ENCODE assay signal across 27 mouse cellular contexts in genomic region chr7:114161101-114161500, GRCm38 (mm10). TPM values are rescaled to one million over a fixed set of nuclear protein-coding genes. Genes with fewer than 3 reads are reported as not detected.
DNase-seq lines count a peak whose midpoint lies in the region; ATAC-seq and TF ChIP-seq lines count a peak whose summit lies in the region.
"Had no signal": no experiment of that assay in that cellular context is flagged by ENCODE, and none has a peak within 500 bp of the region (broad histone marks: within the 10 kb centered on the region; RNA-seq: fewer than 3 reads in every experiment).

No protein-coding gene starts in this region.

- no peak overlapping the region for H3K9ac ChIP-seq in forebrain, embryonic 15.5 days (replicated peaks)
- H3K9ac ChIP-seq in forebrain, postnatal 0 days = no peak overlapping the region
- H3K9ac ChIP-seq: forebrain, embryonic 13.5 days; heart, embryonic 12.5 days; hindbrain, embryonic 13.5 days; limb, embryonic 13.5 days; liver, embryonic 12.5 days had no signal

- H3K4me1 ChIP-seq in forebrain, embryonic 15.5 days = peaks cover 5% of the 10 kb centered on the region
- no peaks in the 10 kb centered on the region for H3K4me1 ChIP-seq in forebrain, postnatal 0 days (ENCODE audit: insufficient read depth)
- H3K4me1 ChIP-seq: heart, embryonic 12.5 days; hindbrain, embryonic 13.5 days; limb, embryonic 13.5 days; liver, embryonic 12.5 days had no signal

- no peak overlapping the region for H3K4me2 ChIP-seq in forebrain, embryonic 15.5 days (replicated peaks)
- no peak overlapping the region for H3K4me2 ChIP-seq in forebrain, postnatal 0 days (ENCODE audit: low read depth)
- H3K4me2 ChIP-seq: forebrain, embryonic 13.5 days; heart, embryonic 12.5 days; hindbrain, embryonic 13.5 days; limb, embryonic 13.5 days; liver, embryonic 12.5 days had no signal

- H3K36me3 ChIP-seq in forebrain, embryonic 15.5 days = no peaks in the 10 kb centered on the region
- H3K36me3 ChIP-seq in forebrain, postnatal 0 days (ENCODE audit: insufficient read depth) = no peaks in the 10 kb centered on the region
- H3K36me3 ChIP-seq: G1E; heart, embryonic 12.5 days; hindbrain, embryonic 13.5 days; limb, embryonic 13.5 days; liver, embryonic 12.5 days had no signal

- ATAC-seq in forebrain, embryonic 15.5 days (replicated peaks) = no peak
- no peak for ATAC-seq in forebrain, postnatal 0 days
- ATAC-seq: forebrain, embryonic 13.5 days; liver, embryonic 12.5 days had no signal

- TF ChIP-seq CTCF in forebrain, postnatal 0 days (IDR thresholded peaks at IDR 0.05; ENCODE audit: low read depth) = no peak

- no peaks in the 10 kb centered on the region for H3K9me3 ChIP-seq in forebrain, embryonic 15.5 days
- H3K9me3 ChIP-seq in forebrain, postnatal 0 days (ENCODE audit: low read length) = no peaks in the 10 kb centered on the region
- H3K9me3 ChIP-seq: forebrain, embryonic 13.5 days; G1E; heart, embryonic 12.5 days; hindbrain, embryonic 13.5 days; limb, embryonic 13.5 days; liver, embryonic 12.5 days had no signal

- peak; percentile 17 to 38 for DNase-seq in thymus, postnatal 10 days (ENCODE audit: low spot score in 2 of 2)
- DNase-seq in thymus, adult 18-20 months = no peak
- peak; percentile 79 for DNase-seq in induced T-regulatory cell, adult 2 months (ENCODE audit: low read depth)
- DNase-seq in natural killer cell, adult 2 months (ENCODE audit: low spot score in 2 of 2) = peak; percentile 44 to 67
- DNase-seq in right cerebral cortex, postnatal 25 days = no peak
- DNase-seq in urinary bladder, postnatal 14 days (ENCODE audit: low spot score) = no peak
- DNase-seq in forebrain, postnatal 0 days = no peak
- DNase-seq: adrenal gland, postnatal 10 days; cerebellum, adult 2 months; cerebellum, postnatal 36 days; gastrocnemius, postnatal 14 days; heart, adult 18-20 months; heart, postnatal 10 days; kidney, adult 8-10 months; kidney, postnatal 10 days; layer of hippocampus, postnatal 36 days; lung, adult 2 months; midbrain, embryonic 14.5 days had no signal

- H3K27me3 ChIP-seq in forebrain, embryonic 15.5 days = no peaks in the 10 kb centered on the region
- H3K27me3 ChIP-seq in forebrain, postnatal 0 days (ENCODE audit: insufficient read depth, low read length) = no peaks in the 10 kb centered on the region
- H3K27me3 ChIP-seq: CH12.LX; forebrain, embryonic 13.5 days; heart, embryonic 12.5 days; limb, embryonic 13.5 days; liver, embryonic 12.5 days had no signal

- 82% methylated on average over 8 of the region's 8 CpGs for WGBS in forebrain, embryonic 15.5 days
- WGBS in forebrain, postnatal 0 days = 82% methylated on average over 8 of the region's 8 CpGs

- no peak overlapping the region for H3K27ac ChIP-seq in forebrain, embryonic 15.5 days (replicated peaks)
- H3K27ac ChIP-seq in forebrain, postnatal 0 days (ENCODE audit: low read depth, low read length) = no peak overlapping the region
- H3K27ac ChIP-seq: forebrain, embryonic 13.5 days; hindbrain, embryonic 13.5 days; limb, embryonic 13.5 days; liver, embryonic 12.5 days; stomach, postnatal 0 days had no signal

- H3K4me3 ChIP-seq in forebrain, embryonic 15.5 days = no peak overlapping the region
- no peak overlapping the region for H3K4me3 ChIP-seq in forebrain, postnatal 0 days (ENCODE audit: low read depth, low read length)
- H3K4me3 ChIP-seq: forebrain, embryonic 13.5 days; heart, embryonic 12.5 days; hindbrain, embryonic 13.5 days; limb, embryonic 13.5 days; liver, embryonic 12.5 days had no signal

RNA-seq across cellular contexts. Expression of gene Rras2, which starts 43.5 kb away (rescaled TPM):
- 23.1 and 23.7 TPM in 2 replicates for polyA plus RNA-seq in forebrain, embryonic 15.5 days (2015; fragmentation: Nextera tagmentation; extraction: Ambion mirVana)
- 56.6 and 69.6 TPM in 2 replicates for total RNA-seq in forebrain, postnatal 0 days (2014; rRNA removed)
- polyA plus RNA-seq in forebrain, postnatal 0 days (2015; fragmentation: Nextera tagmentation; extraction: Ambion mirVana) = 34.4 and 35.0 TPM in 2 replicates
- polyA plus RNA-seq: G1E had no signal

Comparison
In these comparisons a context has a peak if more than half of its experiments do, and no peak if none do; other contexts are left out.
1. DNase-seq: peak in thymus, postnatal 10 days (2 of 2), induced T-regulatory cell, adult 2 months (single experiment) and natural killer cell, adult 2 months (2 of 2); none in thymus, adult 18-20 months (0 of 2), right cerebral cortex, postnatal 25 days (single experiment), urinary bladder, postnatal 14 days (single experiment) and forebrain, postnatal 0 days (single experiment).